Mouse (Mus musculus): ENCODE measurements at regions not wholly inside any gene's neighbourhood (a gene's known extent, or its start where the extent isn't known, plus 50 kb on each side); places are given as distances from the start of the nearest gene placed in this dataset.

DNA sequence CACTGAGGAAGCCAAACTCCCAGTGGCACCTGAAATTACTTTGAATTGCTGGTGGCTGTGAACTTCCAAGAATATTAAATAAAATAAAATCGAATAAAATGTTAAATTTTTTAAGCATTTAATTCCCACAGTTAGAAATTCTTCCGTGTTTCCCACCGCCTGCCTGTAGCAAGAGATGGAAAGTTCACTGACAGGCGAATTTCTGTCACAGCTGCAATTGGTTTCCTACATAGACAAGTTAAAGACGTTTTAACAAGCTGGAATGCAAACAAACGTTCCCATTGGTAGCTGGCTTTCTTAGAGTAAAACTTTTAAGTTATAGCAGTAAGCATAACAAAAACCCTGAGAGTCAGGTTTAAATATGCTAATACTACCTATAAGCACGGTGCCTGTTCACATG is 95.0 kb downstream of the Pou4f1 start:
- TF ChIP-seq CTCF (IDR thresholded peaks at IDR 0.05; ENCODE audit: borderline replicate concordance, control insufficient read depth, extremely low read depth, insufficient read depth, low read length, poor library complexity), result no peak
- no peak for TF ChIP-seq POLR2A (IDR thresholded peaks at IDR 0.05; ENCODE audit: control insufficient read depth, extremely low read depth, insufficient read depth, low read length, poor library complexity)
